Mouse (Mus musculus) liver, embryonic 14.5 days (tissue): ENCODE measurements around the gene Ctsk.

Experiments
- CTCF ChIP-seq: IDR thresholded peaks from 2 replicates; pipeline ENCODE4 v1.5.1; 2016; ENCODE audit warnings: antibody characterized with exemption, low read depth, control low read depth
- EP300 ChIP-seq: IDR thresholded peaks from 2 replicates; pipeline ENCODE4 v1.6.1; 2016; ENCODE audit warnings: antibody characterized with exemption, low read depth

- TF ChIP-seq CTCF (no peak), EP300 (no peak)
Measured at GRCm38 (mm10) chr3:95457758-95458157, 41.3 kb upstream of the Ctsk start.
